Mouse (Mus musculus) granulocyte monocyte progenitor cell, adult 5-6 weeks (primary cell): Measurements from ENCODE around the gene Naa20. TPM values are rescaled to one million over a fixed set of nuclear protein-coding genes. Genes with fewer than 3 reads are reported as not detected.
A peak's percentile ranks its signal among the peaks of the same experiment; 100 is the strongest.

Source experiments
- ATAC-seq: replicated peaks from 2 replicates; pipeline ENCODE4 v1.8.0; 2016; ENCODE audit warnings: mild to moderate bottlenecking, moderate TSS enrichment, inconsistent platforms; ENCODE audit not compliant: poor library complexity, severe bottlenecking
- total RNA-seq, 2 experiments: library from RNA; stranded (forward) in 1 of 2; stranded (reverse) in 1 of 2; fragments of 200-712, 200-1000 nt in 1 of 2; fragments of >200 nt in 1 of 2; fragmentation: Nextera tagmentation in 1 of 2; gene quantifications; 2 replicates each; pipeline ENCODE4 v1.2.3; 2014 to 2017

Gene Naa20
- 79.6 and 85.0 TPM in 2 replicates for total RNA-seq (2014; fragmentation: Nextera tagmentation)
- 82.3 and 102 TPM in 2 replicates for total RNA-seq (2017)

DNA sequence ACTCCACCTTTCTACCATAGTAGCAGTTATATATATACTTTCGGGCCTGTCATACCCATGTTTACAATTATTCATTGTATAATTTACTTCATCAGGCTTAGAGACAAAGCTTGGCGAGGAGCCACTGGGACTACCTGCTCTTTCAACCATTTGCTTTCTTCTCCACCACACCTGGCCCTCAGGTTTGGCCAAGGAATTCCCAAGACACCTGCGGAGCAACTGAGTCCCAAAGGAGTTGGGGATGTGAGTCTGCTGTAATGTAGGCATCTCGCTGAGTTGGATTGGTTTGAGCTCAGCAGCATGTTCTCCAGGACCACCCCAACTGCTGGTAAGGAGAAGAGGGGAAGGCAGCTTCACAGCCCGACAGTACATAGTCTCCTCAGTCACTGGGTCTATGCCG lies at the start of gene Naa20:
TSS of gene Naa20 (plus strand) at position 239 of the 400 bp plus-strand sequence.
- no peak for ATAC-seq

GRCm38 (mm10) chr2:145855831-145856230 lies 46.1 kb upstream of the Naa20 start:
- no peak for ATAC-seq

DNA sequence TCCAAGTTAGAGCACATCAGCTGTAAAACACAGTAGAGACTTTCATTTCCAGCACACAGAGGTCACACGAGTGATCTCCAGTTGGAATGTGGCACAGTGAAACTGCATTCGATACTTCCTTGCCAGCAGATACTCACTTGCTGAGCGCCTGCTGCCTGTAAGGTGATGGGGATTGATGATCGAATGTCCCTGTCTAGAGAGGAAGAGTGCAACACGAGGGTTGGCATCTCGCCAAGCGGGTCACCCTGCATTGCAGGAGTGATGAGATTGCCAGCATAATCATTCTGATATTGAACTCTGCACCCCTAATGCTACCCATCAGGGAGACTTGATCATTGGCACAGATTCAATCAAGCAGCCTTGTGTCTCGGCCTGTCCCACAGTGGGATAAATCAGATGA lies 44.0 kb upstream of the Naa20 start:
- ATAC-seq, result no peak

- peak; percentile 74 for ATAC-seq
Measured at GRCm38 (mm10) chr2:145859442-145859931, 42.4 kb upstream of the Naa20 start.

GRCm38 (mm10) chr2:145859932-145860801 lies 41.7 kb upstream of the Naa20 start:
- ATAC-seq, result peak; percentile 77

GRCm38 (mm10) chr2:145861193-145862123 lies 40.4 kb upstream of the Naa20 start:
- no peak for ATAC-seq

DNA sequence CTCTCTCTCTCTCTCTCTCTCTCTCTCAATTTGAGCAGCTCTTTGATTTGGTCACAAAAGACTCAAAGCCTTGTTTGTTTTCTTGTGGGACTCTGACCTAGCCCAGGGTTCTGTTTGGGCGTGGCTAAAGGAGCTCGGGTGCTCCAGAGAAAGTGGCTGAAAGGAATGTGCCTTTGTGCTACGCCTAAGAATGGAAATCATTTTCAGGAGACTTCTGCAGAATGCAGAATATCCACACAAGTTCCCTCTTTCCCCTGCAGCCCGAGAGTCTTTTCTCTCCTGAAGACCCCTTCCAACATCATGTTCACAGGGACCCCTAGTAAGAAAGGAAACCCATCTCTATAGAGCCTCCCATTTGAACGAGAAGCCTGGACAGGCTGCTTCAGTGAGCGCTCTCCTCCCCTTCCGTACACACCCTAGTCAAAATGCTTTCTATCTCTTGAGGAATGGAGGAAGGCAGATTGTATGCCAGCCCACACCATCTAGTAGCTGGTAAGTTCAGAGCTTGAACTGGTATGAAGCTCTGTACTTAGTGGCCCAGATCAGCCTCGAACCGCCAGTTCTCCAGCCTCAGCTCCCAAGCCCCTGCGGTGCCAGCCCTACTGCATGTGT lies 39.6 kb upstream of the Naa20 start:
- no peak for ATAC-seq

- ATAC-seq, result no peak
Measured at GRCm38 (mm10) chr2:145865344-145865743, 36.6 kb upstream of the Naa20 start.

DNA sequence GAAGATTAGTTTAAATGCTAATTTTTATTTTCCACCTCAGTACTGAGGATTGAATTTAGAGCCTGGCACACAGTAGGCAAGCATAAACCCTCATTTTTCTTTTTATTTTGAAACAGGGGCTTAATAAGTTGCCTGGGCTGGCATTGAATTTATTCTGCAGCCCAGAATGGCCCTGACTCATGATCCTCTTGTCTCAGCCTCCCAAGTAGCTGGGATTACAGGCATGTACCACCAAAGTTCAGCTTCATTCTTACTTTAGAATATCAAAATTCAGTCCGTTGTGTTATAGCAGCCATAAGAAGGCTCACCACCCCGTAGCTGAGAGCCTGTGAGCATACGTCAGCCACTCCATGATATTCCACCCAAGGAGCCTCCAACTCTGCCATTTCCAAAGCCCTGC lies 35.7 kb upstream of the Naa20 start:
- no peak for ATAC-seq

GRCm38 (mm10) chr2:145866695-145867449 lies 35.0 kb upstream of the Naa20 start:
- peak; percentile 90 for ATAC-seq

GRCm38 (mm10) chr2:145871308-145871707 lies 30.6 kb upstream of the Naa20 start:
- no peak for ATAC-seq

- no peak for ATAC-seq
Measured at GRCm38 (mm10) chr2:145872099-145872498, 29.8 kb upstream of the Naa20 start.

- no peak for ATAC-seq
Measured at GRCm38 (mm10) chr2:145873953-145874352, 27.9 kb upstream of the Naa20 start.

DNA sequence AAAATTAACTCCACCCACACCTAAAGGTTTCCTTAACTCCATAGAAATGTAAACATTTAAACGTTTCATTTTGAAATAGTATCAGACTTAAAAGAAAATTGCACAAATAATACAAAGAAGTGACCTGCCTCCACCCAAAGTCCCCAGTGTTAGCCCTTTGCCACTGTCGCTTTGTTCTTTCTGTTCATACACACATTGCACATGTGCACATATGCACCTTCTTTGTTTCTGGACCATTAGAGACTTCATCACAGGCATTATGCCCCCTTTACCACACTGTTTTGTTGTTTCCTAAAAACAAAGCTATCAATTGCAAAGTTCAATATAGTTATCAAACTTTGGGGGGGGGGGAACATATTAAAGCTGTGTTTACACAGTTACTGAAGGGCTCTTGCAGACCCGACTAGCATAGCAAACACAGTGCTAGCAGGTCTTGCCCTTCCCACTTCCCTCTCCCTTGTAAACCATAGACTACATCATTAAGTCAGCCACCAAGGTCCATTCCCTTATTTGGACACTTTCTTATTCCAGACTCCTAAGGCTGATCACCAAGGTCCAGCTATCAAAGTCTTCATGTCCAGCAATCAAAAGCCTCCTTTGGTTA lies 26.9 kb upstream of the Naa20 start:
- no peak for ATAC-seq

GRCm38 (mm10) chr2:145877191-145877590 lies 24.7 kb upstream of the Naa20 start:
- ATAC-seq, result no peak

DNA sequence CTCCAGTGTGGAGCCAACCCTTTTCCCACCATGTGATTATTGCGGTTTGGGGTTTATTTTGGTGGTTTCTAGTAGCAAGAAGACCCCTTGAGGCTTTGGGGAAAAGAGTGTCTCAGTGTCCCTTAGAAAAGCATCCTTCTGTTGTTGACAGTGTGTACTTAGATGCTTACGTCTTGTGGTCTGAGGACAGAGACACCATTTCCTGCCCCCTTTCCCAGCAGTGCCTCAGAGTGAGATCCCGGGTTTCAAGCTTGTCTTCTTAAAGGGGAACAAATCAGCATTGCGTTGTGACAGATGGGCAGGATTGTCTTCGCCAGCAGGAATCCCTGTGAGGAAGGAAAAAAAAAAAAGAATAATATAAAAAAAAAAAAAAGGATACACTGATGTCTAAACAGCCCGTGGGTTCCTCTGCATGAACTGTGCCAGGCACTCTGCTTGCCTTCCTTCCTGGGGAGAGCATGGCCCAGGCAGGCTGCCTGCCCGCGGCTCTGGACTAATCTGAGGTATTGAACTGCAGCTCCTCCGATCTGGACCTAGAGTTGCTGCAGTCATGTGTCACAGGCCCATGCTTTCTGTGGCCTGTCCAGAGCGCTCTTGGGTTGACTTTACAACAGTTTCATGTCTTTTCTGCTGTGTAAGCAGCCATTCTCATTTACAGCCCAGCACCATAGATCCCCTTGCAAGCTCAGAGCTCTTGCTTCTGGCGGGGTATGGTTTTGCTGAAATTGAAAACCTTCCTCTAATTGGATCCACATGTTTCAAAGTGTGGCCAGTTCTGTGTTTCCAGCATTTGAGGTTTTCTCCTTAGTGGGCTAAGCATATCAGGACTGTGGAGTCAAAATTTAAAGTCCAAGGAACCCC lies 20.8 kb upstream of the Naa20 start:
- ATAC-seq, result peak; percentile 47

- no peak for ATAC-seq
Measured at GRCm38 (mm10) chr2:145881932-145882331, 20.0 kb upstream of the Naa20 start.

DNA sequence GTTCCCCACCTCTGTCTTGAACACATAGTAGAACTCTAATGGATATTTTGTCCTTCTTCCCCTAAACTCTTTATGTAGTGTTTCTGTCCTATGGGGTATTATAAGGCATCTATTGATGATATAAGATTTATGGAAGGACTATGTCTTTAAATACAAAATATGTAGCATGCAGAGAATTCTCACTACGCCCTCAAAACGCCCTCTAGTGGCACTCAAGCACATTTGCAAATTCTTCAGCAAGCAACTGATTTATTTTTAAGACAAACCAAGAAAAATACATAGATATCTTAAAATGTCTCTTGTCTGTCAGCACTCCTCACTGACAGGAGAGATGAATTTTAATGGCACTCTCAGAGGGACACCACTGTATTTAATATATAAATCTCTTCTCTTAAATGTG lies 19.5 kb upstream of the Naa20 start:
- no peak for ATAC-seq
